Mouse (Mus musculus) left cerebral cortex, adult 18-20 months (tissue): ENCODE measurements around the gene Fancc. TPM values are rescaled to one million over a fixed set of nuclear protein-coding genes. Genes with fewer than 3 reads are reported as not detected.

Experiments
- DNase-seq, 2 experiments: peaks; one replicate each; pipeline ENCODE4 v3.0.0; 2021 to 2022; ENCODE audit warnings: low spot score in 2 of 2, mixed read lengths in 1 of 2
- long read RNA-seq, 2 experiments: library from polyadenylated mRNA; stranded (forward); transcript quantifications; one replicate each; pipeline ENCODE4 v2.0.0; 2021
- total RNA-seq, 2 experiments: library from RNA; stranded (reverse); gene quantifications; 2 replicates each; pipeline ENCODE4 v1.2.3; 2021

Fancc gene
- 1 to 10 TPM; 8.0 to 9.3 TPM for total RNA-seq
- long read RNA-seq, experiment 1, partial matches to known transcripts = 5 of 13 reads
- long read RNA-seq, experiment 1, other reads (novel, unspliced or antisense) = 7 of 13 reads
- long read RNA-seq, experiment 2, partial matches to known transcripts = 2 of 7 reads
- long read RNA-seq, experiment 2, other reads (novel, unspliced or antisense) = 4 of 7 reads

DNA sequence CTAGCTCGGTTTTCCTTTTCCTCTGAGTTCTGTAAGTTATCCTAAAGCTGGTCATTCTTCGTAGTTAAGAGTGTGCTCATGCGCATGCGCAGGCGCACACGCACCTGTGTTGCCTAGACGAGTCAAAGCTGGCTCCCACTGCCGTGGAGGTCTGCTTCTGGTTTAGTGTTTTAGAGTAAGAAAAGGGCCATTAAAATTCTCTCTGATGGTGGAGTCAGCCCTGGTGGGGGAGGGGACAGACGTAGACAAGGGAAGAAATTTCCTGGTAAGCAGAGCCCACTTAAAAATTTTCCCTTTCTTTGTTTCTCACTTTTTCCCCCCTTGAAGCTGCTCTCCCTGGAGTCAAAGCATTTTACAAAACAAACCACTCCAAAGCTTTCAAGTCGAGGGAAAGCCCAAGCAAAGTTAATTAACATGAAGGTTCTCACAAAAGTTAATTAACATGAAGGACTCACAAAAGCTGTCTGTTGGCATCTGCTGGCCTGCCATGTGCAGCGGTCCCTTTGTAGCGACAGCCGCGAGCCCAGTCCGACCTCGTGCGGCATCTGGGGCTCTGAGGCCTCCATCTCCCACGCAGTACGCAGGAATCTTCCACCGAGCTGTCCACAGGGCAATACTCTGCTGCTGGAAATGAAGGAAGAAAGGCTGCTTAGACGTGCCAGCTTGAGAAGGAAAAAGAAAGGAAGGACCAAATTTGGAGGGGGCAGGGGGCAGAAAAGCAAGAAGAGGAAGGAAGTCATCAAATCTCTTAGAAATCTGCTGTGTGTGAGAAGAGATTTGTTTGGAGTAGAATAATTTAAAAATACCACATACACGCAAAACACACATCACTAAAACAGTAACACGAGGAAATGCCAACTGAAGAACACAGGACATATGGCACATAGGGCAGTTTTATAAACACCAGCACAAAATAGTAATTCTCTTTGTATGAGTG lies at the start of gene Fancc:
TSS of gene Fancc (minus strand) at position 633 of the 937 bp plus-strand sequence.
- no peak for DNase-seq

DNA sequence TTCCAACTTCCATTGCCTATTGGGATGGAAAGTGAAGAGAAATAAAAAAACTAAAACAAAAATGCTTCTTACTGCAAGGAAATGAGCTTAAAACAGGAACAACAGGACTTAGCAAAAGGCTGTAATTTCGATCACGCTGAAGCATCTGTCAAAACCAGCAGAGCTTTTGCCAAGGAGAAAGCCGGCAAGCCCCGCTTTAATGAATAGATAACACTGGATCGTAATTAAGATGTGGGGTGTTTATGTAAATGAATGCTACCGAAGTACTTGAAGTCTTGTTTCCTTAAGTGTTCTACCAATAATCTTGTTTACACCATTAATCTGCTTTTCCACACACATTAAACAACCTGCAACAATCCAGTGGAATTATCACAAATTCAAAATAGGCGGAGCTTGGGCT lies 48.2 kb upstream of the Fancc start:
- no peak for DNase-seq

- DNase-seq = no peak
Measured at GRCm38 (mm10) chr13:63544967-63545253, 47.8 kb upstream of the Fancc start.

DNA sequence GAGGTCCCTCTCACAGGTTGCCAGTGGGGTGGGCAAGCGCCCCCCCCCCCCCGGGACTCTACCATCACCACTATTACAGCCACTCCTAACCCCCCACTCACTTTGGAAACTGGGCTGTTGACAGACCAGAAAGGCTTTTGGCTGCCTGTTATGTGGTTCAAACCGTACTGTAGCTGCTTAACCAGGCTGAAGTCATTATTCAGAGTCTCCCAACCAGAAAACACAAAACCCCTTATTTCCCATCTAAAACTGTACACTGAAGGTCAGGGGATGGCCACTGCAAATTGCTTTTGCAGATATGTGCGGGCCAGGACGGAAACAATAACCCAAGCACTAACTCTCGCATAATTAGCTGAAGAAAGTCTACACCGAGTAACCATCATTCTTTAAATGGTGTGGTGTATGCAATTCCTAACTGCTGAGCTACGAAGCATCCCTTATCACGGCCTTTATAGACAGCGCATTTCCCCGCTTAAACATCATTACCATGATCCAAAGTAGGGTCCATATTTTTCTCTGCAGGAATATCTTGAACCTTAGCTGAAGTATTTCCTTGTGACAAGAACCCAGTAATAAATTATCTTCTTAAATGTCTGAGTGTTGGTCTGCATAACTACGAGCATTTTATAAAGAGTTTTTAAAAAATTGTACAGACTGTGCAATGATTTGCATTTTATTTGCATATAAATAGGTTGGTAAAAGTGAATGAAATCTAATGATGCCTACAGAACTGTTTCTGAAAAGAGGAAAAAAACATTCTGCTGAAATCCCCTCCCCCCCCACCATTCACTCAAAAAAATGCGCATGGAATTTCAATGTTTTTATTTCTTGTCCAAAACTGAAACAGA lies 47.3 kb upstream of the Fancc start:
- no peak for DNase-seq

DNA sequence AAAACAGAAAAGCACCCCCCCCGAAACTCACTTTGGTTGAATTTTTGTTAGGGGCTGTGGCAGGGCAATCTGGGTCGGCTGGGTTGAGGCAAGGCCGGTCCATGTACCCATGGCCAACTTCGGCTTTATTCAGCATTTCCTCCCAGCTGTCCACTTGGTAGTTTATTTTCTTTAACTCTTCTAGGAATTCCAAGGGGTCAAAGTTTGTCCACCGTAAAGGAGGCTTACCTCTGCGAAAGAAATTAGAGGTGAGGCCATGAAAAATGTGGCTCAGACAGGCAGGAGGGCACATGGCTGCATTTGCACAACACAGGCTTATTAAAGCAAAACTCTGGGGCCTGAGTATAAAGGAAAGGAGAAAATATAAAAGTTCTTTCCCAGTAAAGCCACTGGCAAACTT lies 46.4 kb upstream of the Fancc start:
- no peak for DNase-seq

DNA sequence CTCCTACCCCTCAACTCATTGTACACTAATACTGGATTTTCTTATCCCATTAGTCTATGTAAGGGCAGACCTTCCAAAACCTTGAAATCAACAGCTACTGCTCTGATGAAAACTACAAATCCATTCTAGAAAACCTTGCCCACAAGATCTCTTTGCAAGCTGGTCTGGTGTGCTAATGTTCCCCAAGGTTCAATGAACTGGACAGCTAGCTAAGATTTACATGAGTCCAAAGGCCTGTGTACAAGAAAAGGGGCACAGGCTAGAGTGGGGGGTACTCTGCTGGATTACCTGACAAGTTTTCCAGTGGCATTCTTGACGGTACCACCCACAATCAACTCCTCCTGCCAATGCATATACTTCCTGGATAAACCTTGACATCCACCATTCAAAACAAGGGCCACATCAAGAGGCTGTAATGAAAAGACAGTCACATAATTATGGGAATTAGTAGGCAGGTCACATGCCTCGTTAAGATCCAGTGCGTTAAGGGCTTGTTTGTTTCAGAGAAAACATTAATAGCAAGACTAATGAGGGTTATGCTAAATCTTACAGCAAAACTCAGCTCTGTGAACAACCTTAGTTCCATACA lies 45.8 kb upstream of the Fancc start:
- no peak for DNase-seq

DNA sequence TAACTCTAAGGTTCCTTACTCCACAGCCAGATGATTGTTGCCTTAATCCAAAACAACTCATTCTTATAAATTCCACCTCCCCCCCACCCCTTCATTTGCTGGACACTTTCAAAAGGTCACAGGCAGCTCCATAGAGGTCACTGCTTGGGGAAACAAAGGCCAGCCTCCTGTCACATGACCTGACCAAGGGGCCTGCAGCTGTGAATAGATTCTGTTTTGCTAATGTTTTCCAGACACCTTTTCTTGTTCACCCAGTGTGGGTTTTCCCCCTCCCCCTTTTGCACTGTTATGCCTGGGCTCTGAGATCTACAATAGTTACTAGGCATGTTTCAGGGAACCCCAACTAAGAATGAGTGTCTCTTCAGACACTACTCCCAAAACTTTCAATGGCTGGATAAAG lies 44.4 kb upstream of the Fancc start:
- no peak for DNase-seq

DNA sequence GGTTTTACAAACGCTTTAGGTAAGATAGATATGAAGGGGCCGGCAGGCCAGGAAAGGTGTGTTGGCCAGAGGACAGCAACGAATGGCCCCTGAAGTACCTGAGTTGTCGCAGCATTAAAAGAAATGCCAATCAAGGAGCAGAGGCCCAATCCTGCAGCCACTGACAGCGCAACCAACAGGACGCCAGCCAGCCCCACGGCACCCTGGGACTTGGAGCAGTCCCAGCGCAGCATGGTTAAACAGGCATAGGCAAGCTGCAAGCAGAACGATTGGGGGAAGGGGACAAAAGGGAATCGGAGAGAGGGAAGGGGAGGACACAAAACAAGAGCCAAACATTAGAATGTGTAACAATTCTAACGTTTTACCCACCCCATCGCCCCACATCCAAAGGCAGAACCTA lies 43.5 kb upstream of the Fancc start:
- no peak for DNase-seq

DNA sequence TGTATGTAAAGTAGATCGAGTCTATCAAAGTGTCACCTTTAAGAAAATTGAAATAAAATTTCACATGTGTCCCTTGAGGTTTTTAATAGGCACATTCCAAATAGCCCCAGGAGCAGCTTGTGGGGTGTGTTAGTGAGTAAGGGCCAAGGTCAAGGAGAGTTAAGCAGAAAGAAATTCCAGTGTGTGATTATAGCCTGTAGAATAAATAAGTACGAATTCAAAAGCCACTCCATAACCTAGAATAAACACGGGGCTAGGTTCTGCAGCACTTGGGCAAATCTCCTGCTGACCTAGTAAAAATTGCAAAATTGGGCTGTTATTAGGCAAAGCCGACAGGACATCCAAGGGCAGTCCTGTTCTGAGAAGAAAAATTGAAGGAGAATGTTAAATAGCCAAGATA lies 37.9 kb upstream of the Fancc start:
- no peak for DNase-seq

GRCm38 (mm10) chr13:63530857-63531256 lies 33.8 kb upstream of the Fancc start:
- DNase-seq = no peak

DNA sequence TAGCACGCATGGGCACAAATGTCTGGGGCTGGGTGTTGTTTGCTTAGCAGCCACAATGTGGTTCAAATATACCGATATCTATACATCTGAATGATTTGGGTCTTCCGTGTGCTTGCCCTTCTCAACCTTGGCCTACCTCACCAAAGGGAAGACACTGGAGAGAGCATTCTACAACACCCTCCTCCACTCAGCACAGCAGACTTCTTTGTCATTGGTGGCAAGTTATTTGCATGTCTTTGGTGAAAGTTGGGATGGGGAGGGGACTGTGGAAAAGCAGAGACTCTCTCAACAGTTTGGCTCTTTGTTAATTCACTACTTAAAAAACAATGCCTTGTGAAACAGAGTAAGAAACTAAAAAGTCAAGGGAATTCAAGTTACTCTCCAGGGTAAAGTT lies 33.3 kb upstream of the Fancc start:
- no peak for DNase-seq

DNA sequence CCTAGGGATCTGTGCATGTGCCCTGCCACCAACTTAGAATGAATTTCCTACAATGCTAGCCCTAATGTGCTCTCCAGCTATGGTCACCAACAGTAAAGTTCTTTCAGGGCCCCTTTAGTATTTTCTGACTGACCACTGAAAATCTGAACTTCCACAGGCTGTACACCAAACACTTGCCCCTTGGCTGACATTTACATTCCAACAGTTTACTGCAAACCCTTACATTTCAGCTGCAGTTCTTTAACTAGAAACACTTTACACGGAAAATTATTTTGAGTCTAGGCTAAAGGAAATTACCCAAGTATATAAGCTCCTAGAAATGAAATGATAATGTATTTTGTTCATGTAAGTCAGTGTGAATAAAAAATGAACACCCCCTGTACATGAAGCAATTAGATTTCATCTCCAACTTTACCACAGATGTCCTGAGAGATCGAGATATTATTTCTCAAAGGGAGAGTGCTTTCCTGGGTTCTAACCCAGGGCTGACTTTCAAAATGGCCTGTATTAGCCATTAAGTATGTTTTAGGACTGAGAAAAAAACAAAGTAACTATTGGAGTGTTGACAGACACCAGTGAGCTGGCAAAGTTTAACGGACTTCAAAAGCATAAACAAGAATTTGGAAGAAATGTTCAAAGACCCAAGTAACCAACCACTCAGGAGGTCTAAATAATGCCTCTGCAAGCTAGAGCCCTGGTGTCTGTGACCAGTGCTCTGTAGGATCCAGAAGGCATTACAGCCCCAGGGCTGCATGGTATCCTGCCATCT lies 32.7 kb upstream of the Fancc start:
- no peak for DNase-seq

- no peak for DNase-seq
Measured at GRCm38 (mm10) chr13:63528852-63529251, 31.8 kb upstream of the Fancc start.

DNA sequence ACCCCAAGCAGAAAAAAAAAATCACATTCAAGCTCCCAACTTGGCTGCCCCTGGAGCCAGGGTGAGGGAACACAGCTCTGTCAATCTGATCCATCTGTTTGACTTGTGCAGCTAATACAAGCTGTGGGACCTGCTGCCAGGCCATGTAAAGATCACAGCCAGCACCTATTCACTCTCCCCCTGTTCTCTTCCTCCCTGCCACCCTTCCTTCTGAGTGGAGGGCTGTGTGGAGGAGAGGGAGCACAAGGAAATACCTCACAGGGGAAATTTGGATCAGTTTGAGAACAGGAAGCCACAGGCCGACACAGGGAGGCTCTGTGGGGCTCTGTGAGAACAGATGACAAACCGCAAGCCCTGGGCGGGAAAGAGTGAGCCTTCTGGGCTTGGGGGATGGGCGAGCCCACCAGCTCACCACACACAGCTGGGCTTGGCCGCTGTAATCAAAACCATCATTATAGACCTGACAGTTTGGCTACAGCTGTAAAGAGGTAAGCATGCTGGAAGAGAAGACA lies 31.1 kb upstream of the Fancc start:
- DNase-seq = no peak

- DNase-seq = no peak
Measured at GRCm38 (mm10) chr13:63525571-63526197, 28.6 kb upstream of the Fancc start.

DNA sequence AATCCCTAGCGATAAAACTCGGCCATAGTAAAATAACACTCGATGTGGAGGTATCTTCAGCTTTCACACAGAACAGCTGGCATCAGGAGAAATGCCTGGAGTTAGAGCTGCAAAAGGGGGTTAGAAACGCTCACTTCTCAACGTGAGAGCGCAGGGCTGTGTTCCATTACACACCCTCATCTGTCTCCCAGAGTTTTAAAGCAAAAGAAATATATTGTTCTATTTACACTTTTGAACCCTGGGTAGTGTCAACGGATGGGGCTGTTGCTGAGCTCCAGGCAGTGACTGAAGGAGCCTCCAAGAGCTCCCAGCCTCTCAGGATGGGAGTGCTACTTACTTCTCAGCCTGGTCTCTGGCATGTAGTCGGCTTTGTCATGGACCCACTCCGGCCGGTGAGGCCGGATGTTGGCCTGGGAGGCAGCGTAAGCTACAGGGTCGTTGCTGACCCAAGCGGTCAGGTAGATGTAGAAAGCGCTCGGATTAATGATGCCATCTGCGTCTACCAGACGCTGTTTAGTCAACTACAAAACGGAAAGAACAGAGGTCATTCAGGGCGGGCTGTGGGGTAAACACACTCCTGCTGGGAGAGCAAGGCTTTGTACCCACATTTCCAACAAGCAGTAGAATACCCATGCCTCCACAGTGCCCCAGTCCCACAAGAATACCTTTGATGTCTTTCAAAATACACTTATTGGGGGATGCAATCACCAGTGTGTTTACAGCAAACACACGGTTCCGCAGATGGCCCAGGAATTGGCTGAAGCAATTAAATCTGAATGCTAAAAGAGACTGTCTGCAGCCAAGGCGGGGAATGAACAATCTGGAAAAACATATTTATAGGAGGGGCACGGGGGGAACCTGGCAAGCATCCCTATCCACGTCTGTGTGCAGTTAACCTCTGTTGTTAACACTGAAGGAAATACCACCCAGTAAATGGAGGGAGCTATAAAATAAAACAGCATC lies 27.8 kb upstream of the Fancc start:
- DNase-seq = no peak

GRCm38 (mm10) chr13:63524061-63524460 lies 27.0 kb upstream of the Fancc start:
- DNase-seq = no peak

GRCm38 (mm10) chr13:63522832-63523231 lies 25.8 kb upstream of the Fancc start:
- no peak for DNase-seq

DNA sequence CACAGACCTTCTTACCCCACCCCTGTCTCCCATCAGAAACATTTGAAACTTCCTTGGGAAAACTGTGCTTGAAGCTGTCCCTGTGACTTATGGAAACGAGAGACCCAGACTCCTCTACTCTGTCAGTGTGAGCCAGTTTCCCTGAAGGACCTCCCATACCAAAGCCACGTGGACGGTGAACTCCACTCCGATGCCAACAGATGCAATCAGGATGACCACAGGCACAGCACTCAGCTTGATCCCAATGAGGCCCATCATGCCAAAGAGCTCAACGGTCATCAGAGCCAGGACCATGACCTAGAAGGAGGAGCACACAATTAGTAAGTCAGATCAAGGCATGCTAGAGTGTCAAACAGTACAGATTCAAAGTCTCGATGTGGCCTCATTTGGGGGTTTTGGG lies 23.0 kb upstream of the Fancc start:
- DNase-seq = no peak
